Mouse (Mus musculus) embryonic facial prominence, embryonic 13.5 days (tissue): ENCODE measurements around the gene Tspan1. TPM values are rescaled to one million over a fixed set of nuclear protein-coding genes. Genes with fewer than 3 reads are reported as not detected.
A peak's percentile ranks its signal among the peaks of the same experiment; 100 is the strongest.

ENCODE experiments used
- ATAC-seq: fragments of 200-750 bp; cut with Nextera tagmentation; 2 replicates; pipeline ENCODE4 v1.8.0; 2017; ENCODE audit warnings: low read depth; ENCODE audit not compliant: insufficient number of reproducible peaks, insufficient read depth, low FRiP score, low TSS enrichment
- H3K27ac ChIP-seq: fragments of 300-500 bp; sonication (generic); 2 replicates; pipeline ENCODE4 v1.5.1; 2015; ENCODE audit warnings: moderate library complexity, mild to moderate bottlenecking, inconsistent platforms
- H3K27me3 ChIP-seq: fragments of 300-500 bp; sonication (generic); 2 replicates; pipeline ENCODE4 v1.6.1; 2015; ENCODE audit warnings: mild to moderate bottlenecking, inconsistent platforms
- H3K36me3 ChIP-seq: fragments of 300-500 bp; sonication (generic); 2 replicates; pipeline ENCODE4 v1.6.1; 2015; ENCODE audit warnings: mild to moderate bottlenecking, inconsistent platforms
- H3K4me1 ChIP-seq: fragments of 300-500 bp; sonication (generic); 2 replicates; pipeline ENCODE4 v1.6.1; 2015; ENCODE audit warnings: inconsistent platforms
- H3K4me2 ChIP-seq: fragments of 300-500 bp; sonication (generic); 2 replicates; pipeline ENCODE4 v1.6.1; 2015; ENCODE audit warnings: moderate library complexity, mild to moderate bottlenecking, inconsistent platforms
- H3K4me3 ChIP-seq: fragments of 300-500 bp; sonication (generic); 2 replicates; pipeline ENCODE4 v1.5.1; 2015; ENCODE audit warnings: mild to moderate bottlenecking, inconsistent platforms
- H3K9ac ChIP-seq: fragments of 300-500 bp; sonication (generic); 2 replicates; pipeline ENCODE4 v1.6.1; 2015; ENCODE audit warnings: mild to moderate bottlenecking, inconsistent platforms
- H3K9me3 ChIP-seq: fragments of 300-500 bp; sonication (generic); 2 replicates; pipeline ENCODE4 v1.6.1; 2016; ENCODE audit warnings: inconsistent platforms
- WGBS: fragments of 180-500 bp; shearing (Covaris S2); methylation state at CpG from one replicate; pipeline ENCODE4 v1.1.7; 2015; ENCODE audit warnings: mixed read lengths; 5-methylcytosine and 5-hydroxymethylcytosine counted together
- polyA plus RNA-seq: library from polyadenylated mRNA; unstranded; fragments of >200 nt; fragmentation: Nextera tagmentation; extraction: Ambion mirVana; gene quantifications from 2 replicates; pipeline ENCODE4 v1.2.1, GENCODE M21; 2015

The Tspan1 gene
- polyA plus RNA-seq, 1 experiment from 2014 or later: 1.0 TPM

- no peak for ATAC-seq
- H3K27ac ChIP-seq: no peak overlapping the region
- no peaks in the 10 kb centered on the region for H3K36me3 ChIP-seq
- 36% methylated on average over 3 of the region's 3 CpGs for WGBS
- no peak overlapping the region for H3K4me2 ChIP-seq
- H3K4me1 ChIP-seq: peaks cover 13% of the 10 kb centered on the region
- no peaks in the 10 kb centered on the region for H3K27me3 ChIP-seq
- no peak overlapping the region for H3K9ac ChIP-seq
- no peak overlapping the region for H3K4me3 ChIP-seq
- no peaks in the 10 kb centered on the region for H3K9me3 ChIP-seq
Observed at GRCm38 (mm10) chr4:116182079-116182478, 14.7 kb upstream of the Tspan1 start.

- Histone ChIP-seq H3K9ac (0 out of 2 replicates have a peak overlapping the region, but pooled peaks have one; percentile 7), H3K27ac (peak overlapping the region; percentile 68), H3K4me3 (no peak overlapping the region)
Observed at GRCm38 (mm10) chr4:116177140-116177539, 9.7 kb upstream of the Tspan1 start.

GRCm38 (mm10) chr4:116176543-116176988 is 9.2 kb upstream of the Tspan1 start:
- WGBS: 9% methylated on average over 10 of the region's 10 CpGs
- Histone ChIP-seq H3K4me2 (peak overlapping the region; percentile 51), H3K9me3 (no peaks in the 10 kb centered on the region), H3K27ac (peak overlapping the region; percentile 68), H3K36me3 (no peaks in the 10 kb centered on the region), H3K9ac (peak overlapping the region; percentile 7; the same call in 1 of the 2 replicates), H3K27me3 (no peaks in the 10 kb centered on the region), H3K4me3 (peak overlapping the region; percentile 14), H3K4me1 (peaks cover 36% of the 10 kb centered on the region)
- peak; percentile 82 for ATAC-seq

More at GRCm38 (mm10) chr4:116177140-116177539, 9.7 kb upstream of the Tspan1 start:
- 14% methylated on average over 5 of the region's 5 CpGs for WGBS
- no peak for ATAC-seq
- no peaks in the 10 kb centered on the region for H3K36me3 ChIP-seq
- peaks cover 36% of the 10 kb centered on the region for H3K4me1 ChIP-seq
- no peaks in the 10 kb centered on the region for H3K9me3 ChIP-seq
- no peaks in the 10 kb centered on the region for H3K27me3 ChIP-seq
- H3K4me2 ChIP-seq: peak overlapping the region; percentile 51

- Histone ChIP-seq H3K4me3 (peak overlapping the region; percentile 14), H3K4me2 (peak overlapping the region; percentile 51), H3K27me3 (no peaks in the 10 kb centered on the region), H3K27ac (peak overlapping the region; percentile 68), H3K36me3 (no peaks in the 10 kb centered on the region), H3K4me1 (peaks cover 36% of the 10 kb centered on the region), H3K9ac (peak overlapping the region; percentile 7; the same call in 1 of the 2 replicates), H3K9me3 (no peaks in the 10 kb centered on the region)
- ATAC-seq: peak; percentile 23; the same call in 1 of the 2 replicates
- 60% methylated on average over 7 of the region's 7 CpGs for WGBS
Observed at GRCm38 (mm10) chr4:116175711-116176542, 8.5 kb upstream of the Tspan1 start.

- Histone ChIP-seq H3K27ac (no peak overlapping the region), H3K4me1 (peaks cover 36% of the 10 kb centered on the region), H3K27me3 (no peaks in the 10 kb centered on the region), H3K9me3 (no peaks in the 10 kb centered on the region), H3K4me3 (no peak overlapping the region), H3K36me3 (no peaks in the 10 kb centered on the region), H3K9ac (no peak overlapping the region), H3K4me2 (no peak overlapping the region)
- no peak for ATAC-seq
Observed at GRCm38 (mm10) chr4:116175136-116175535, 7.7 kb upstream of the Tspan1 start.

- no peak overlapping the region for H3K4me3 ChIP-seq
- no peak for ATAC-seq
- 42% methylated on average over 6 of the region's 6 CpGs for WGBS
Observed at GRCm38 (mm10) chr4:116174466-116175116, 7.2 kb upstream of the Tspan1 start.

GRCm38 (mm10) chr4:116173752-116174151 is 6.4 kb upstream of the Tspan1 start:
- Histone ChIP-seq H3K4me1 (peaks cover 36% of the 10 kb centered on the region), H3K36me3 (no peaks in the 10 kb centered on the region), H3K9me3 (no peaks in the 10 kb centered on the region), H3K9ac (no peak overlapping the region), H3K27ac (no peak overlapping the region), H3K4me3 (no peak overlapping the region), H3K27me3 (no peaks in the 10 kb centered on the region), H3K4me2 (no peak overlapping the region)
- WGBS: 84% methylated on average over 4 of the region's 4 CpGs
- no peak for ATAC-seq

More at GRCm38 (mm10) chr4:116174466-116175116, 7.2 kb upstream of the Tspan1 start:
- H3K4me1 ChIP-seq: peaks cover 36% of the 10 kb centered on the region
- no peaks in the 10 kb centered on the region for H3K9me3 ChIP-seq
- H3K9ac ChIP-seq: no peak overlapping the region
- H3K36me3 ChIP-seq: no peaks in the 10 kb centered on the region
- H3K27me3 ChIP-seq: no peaks in the 10 kb centered on the region
- no peak overlapping the region for H3K27ac ChIP-seq
- H3K4me2 ChIP-seq: no peak overlapping the region

- Histone ChIP-seq H3K36me3 (no peaks in the 10 kb centered on the region), H3K4me3 (no peak within 1 kb of the TSS), H3K9ac (no peak within 1 kb of the TSS), H3K4me1 (peaks cover 36% of the 10 kb centered on the region), H3K9me3 (no peaks in the 10 kb centered on the region), H3K4me2 (no peak within 1 kb of the TSS), H3K27ac (no peak within 1 kb of the TSS), H3K27me3 (no peaks in the 10 kb centered on the region)
- no peak for ATAC-seq
- 87% methylated on average over 6 of the region's 6 CpGs for WGBS
Observed at GRCm38 (mm10) chr4:116173072-116173471, 5.7 kb upstream of the Tspan1 start, which contains the start of the genes 1700042G07Rik and Gm49337. Gene 1700042G07Rik, plus strand, starts transcription at chr4:116173372. Gene Gm49337, plus strand, starts transcription at chr4:116173384.

GRCm38 (mm10) chr4:116169353-116169672 is 1.9 kb upstream of the Tspan1 start:
- Histone ChIP-seq H3K4me3 (no peak overlapping the region), H3K27ac (no peak overlapping the region)
- 0 out of 2 replicates have a peak, but pooled peaks have one; percentile 5 for ATAC-seq

GRCm38 (mm10) chr4:116168617-116169352 is 1.4 kb upstream of the Tspan1 start:
- ATAC-seq: 0 out of 2 replicates have a peak, but pooled peaks have one; percentile 62
- no peak overlapping the region for H3K27ac ChIP-seq
- no peak overlapping the region for H3K4me3 ChIP-seq
- H3K4me2 ChIP-seq: no peak overlapping the region
- H3K4me1 ChIP-seq: peaks cover 17% of the 10 kb centered on the region
- H3K9ac ChIP-seq: no peak overlapping the region
- H3K36me3 ChIP-seq: no peaks in the 10 kb centered on the region
- WGBS: 85% methylated on average over 7 of the region's 8 CpGs
- no peaks in the 10 kb centered on the region for H3K9me3 ChIP-seq
- no peaks in the 10 kb centered on the region for H3K27me3 ChIP-seq

More at GRCm38 (mm10) chr4:116169353-116169672, 1.9 kb upstream of the Tspan1 start:
- Histone ChIP-seq H3K4me1 (peaks cover 21% of the 10 kb centered on the region), H3K36me3 (no peaks in the 10 kb centered on the region), H3K9me3 (no peaks in the 10 kb centered on the region), H3K27me3 (no peaks in the 10 kb centered on the region), H3K4me2 (no peak overlapping the region), H3K9ac (no peak overlapping the region)
- 68% methylated on average over 3 of the region's 3 CpGs for WGBS

- Histone ChIP-seq H3K9me3 (no peaks in the 10 kb centered on the region), H3K9ac (no peak overlapping the region), H3K27me3 (no peaks in the 10 kb centered on the region), H3K4me1 (peaks cover 13% of the 10 kb centered on the region), H3K4me2 (no peak overlapping the region), H3K27ac (no peak overlapping the region), H3K4me3 (no peak overlapping the region), H3K36me3 (peaks cover 6% of the 10 kb centered on the region)
- 27% methylated on average over 8 of the region's 8 CpGs for WGBS
- ATAC-seq: no peak
Observed at GRCm38 (mm10) chr4:116165708-116166407, 1.5 kb downstream of the Tspan1 start.
